Mouse (Mus musculus) liver, embryonic 13.5 days (tissue): Measurements from ENCODE around the gene Ate1. TPM values are rescaled to one million over a fixed set of nuclear protein-coding genes. Genes with fewer than 3 reads are reported as not detected.

Experiments used
- ATAC-seq: fragments of 200-750 bp; cut with Nextera tagmentation; 2 replicates; pipeline ENCODE4 v1.8.0; 2017; ENCODE audit warnings: low read depth, mild to moderate bottlenecking, moderate number of reproducible peaks, moderate library complexity
- DNase-seq: peaks from one replicate; pipeline ENCODE4 v3.0.0; 2022
- H3K27ac ChIP-seq: fragments of 300-500 bp; sonication (generic); 2 replicates; pipeline ENCODE4 v1.5.1; 2015; ENCODE audit warnings: moderate library complexity, mild to moderate bottlenecking, inconsistent platforms
- H3K27me3 ChIP-seq: fragments of 300-500 bp; sonication (generic); 2 replicates; pipeline ENCODE4 v1.6.1; 2015; ENCODE audit warnings: mild to moderate bottlenecking, inconsistent platforms
- H3K36me3 ChIP-seq: fragments of 300-500 bp; sonication (generic); 2 replicates; pipeline ENCODE4 v1.6.1; 2015; ENCODE audit warnings: mild to moderate bottlenecking, inconsistent platforms
- H3K4me1 ChIP-seq: fragments of 300-500 bp; sonication (generic); replicated peaks from 2 replicates; pipeline ENCODE4 v1.6.1; 2015; ENCODE audit warnings: inconsistent platforms
- H3K4me2 ChIP-seq: fragments of 300-500 bp; sonication (generic); 2 replicates; pipeline ENCODE4 v1.6.1; 2015; ENCODE audit warnings: inconsistent platforms, mild to moderate bottlenecking, moderate library complexity
- H3K4me3 ChIP-seq: fragments of 300-500 bp; sonication (generic); replicated peaks from 2 replicates; pipeline ENCODE4 v1.5.1; 2015; ENCODE audit warnings: mild to moderate bottlenecking, inconsistent platforms
- H3K9ac ChIP-seq: fragments of 300-500 bp; sonication (generic); 2 replicates; pipeline ENCODE4 v1.6.1; 2015; ENCODE audit warnings: mild to moderate bottlenecking, inconsistent platforms
- H3K9me3 ChIP-seq: fragments of 300-500 bp; sonication (generic); replicated peaks from 2 replicates; pipeline ENCODE4 v1.6.1; 2016; ENCODE audit warnings: inconsistent platforms
- WGBS: fragments of 180-500 bp; shearing (Covaris S2); methylation state at CpG from one replicate; pipeline ENCODE4 v1.1.7; 2015; ENCODE audit not compliant: insufficient replicate concordance; 5-methylcytosine and 5-hydroxymethylcytosine counted together
- polyA plus RNA-seq: library from polyadenylated mRNA; unstranded; fragments of >200 nt; fragmentation: Nextera tagmentation; extraction: Ambion mirVana; gene quantifications from 2 replicates; pipeline ENCODE4 v1.2.1, GENCODE M21; 2015

Gene Ate1
- polyA plus RNA-seq, result 28.2 and 35.1 TPM in 2 replicates

DNA sequence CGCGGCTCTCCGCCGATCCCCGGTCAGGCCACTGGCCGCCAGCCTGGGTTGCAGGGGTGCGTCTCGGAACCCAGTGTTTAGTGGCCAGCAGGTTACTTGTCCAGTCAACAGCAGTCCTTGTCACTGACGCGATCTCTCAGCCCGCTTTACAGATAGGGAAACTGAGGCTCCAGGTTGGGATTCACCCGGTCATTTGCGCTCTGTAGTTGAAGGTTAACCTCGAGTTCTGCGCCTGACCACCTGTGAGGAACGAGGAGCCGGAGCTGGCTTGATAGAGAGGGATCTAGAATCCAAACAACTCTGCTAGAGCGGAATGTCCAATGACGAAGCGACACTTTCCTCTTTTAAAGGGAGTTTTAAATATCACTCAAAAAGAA is at the start of gene Ate1:
Gene Ate1, minus strand, starts transcription at position 321 of the 377 bp plus-strand sequence.
- H3K27ac ChIP-seq, result peak within 1 kb of the TSS; percentile 90
- peaks cover 40% of the 10 kb centered on the region for H3K4me1 ChIP-seq
- H3K9ac ChIP-seq, result peak within 1 kb of the TSS; percentile 98
- no peaks in the 10 kb centered on the region for H3K9me3 ChIP-seq
- H3K4me2 ChIP-seq, result peak within 1 kb of the TSS; percentile 93
- 0 out of 2 replicates have a peak, but pooled peaks cover 2% of the 10 kb centered on the region for H3K36me3 ChIP-seq
- ATAC-seq (no peak), DNase-seq (no peak)
- no peaks in the 10 kb centered on the region for H3K27me3 ChIP-seq
- peak within 1 kb of the TSS; percentile 98 for H3K4me3 ChIP-seq
- WGBS, result 22% methylated on average over 20 of the region's 20 CpGs

DNA sequence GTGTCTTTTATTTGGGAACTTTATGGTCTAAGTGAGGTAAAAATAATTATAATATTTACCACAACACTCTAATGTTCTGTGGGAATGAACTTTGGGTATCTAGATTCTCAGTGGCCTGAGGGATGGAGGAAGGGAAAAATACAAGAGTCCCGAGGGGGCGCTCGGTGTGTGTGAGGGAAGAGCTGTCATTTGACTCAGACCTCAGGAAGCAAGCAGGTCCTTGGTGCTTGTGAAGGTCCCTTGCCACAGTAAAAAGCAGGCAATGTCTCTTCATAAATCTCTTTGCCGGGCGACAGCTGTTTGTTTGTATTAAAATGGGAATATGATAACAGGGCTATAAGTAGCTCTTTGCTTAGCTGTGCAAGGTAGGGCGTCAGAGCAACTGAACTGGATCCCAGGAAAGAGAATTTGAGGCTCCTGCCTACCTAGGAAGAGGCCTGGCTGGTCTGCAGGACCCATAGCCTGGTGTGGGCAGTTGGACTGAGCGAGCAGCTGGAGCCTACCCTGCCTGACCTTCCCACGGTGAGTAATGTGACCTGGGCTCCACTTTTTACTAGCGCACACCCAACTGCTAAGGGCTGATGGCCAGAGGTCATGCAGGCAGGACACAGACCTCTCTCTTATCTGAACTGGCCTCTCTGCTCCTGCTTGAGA is 48.7 kb upstream of the Ate1 start:
- no peaks in the 10 kb centered on the region for H3K9me3 ChIP-seq
- H3K27me3 ChIP-seq, result no peaks in the 10 kb centered on the region
- H3K9ac ChIP-seq, result no peak overlapping the region
- H3K4me1 ChIP-seq, result peaks cover 10% of the 10 kb centered on the region
- no peak overlapping the region for H3K27ac ChIP-seq
- ATAC-seq (peak; percentile 58), DNase-seq (no peak)
- 60% methylated on average over 9 of the region's 9 CpGs for WGBS
- H3K4me3 ChIP-seq, result no peak overlapping the region
- H3K36me3 ChIP-seq, result no peaks in the 10 kb centered on the region
- H3K4me2 ChIP-seq, result no peak overlapping the region

DNA sequence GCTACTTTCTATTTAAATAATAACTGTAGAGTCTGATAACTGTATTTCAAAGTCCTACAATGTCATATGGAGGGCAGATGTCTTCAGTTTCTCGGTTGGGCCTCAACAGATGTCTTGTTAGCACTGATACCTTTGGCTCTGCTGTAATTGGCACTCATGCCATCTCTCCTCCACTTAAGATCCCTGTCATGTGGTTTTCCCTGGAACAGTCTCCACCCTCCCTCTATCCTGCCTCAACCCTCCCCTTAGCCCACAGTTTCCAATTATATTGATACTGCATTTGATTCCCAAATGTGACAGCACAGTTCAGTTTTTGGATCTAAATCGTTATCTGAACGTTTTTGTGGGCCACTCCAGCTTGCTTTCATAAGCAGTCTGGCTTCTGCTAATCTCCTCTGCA is 44.4 kb upstream of the Ate1 start:
- H3K9me3 ChIP-seq, result no peaks in the 10 kb centered on the region
- DNase-seq, result no peak
- no peaks in the 10 kb centered on the region for H3K27me3 ChIP-seq
- H3K36me3 ChIP-seq, result no peaks in the 10 kb centered on the region
- no peak overlapping the region for H3K27ac ChIP-seq
- no peak overlapping the region for H3K4me3 ChIP-seq
- no peak overlapping the region for H3K4me2 ChIP-seq
- no peak for ATAC-seq
- H3K9ac ChIP-seq, result no peak overlapping the region
- H3K4me1 ChIP-seq, result peaks cover 37% of the 10 kb centered on the region
- WGBS, result 35% methylated on average over 3 of the region's 3 CpGs

DNA sequence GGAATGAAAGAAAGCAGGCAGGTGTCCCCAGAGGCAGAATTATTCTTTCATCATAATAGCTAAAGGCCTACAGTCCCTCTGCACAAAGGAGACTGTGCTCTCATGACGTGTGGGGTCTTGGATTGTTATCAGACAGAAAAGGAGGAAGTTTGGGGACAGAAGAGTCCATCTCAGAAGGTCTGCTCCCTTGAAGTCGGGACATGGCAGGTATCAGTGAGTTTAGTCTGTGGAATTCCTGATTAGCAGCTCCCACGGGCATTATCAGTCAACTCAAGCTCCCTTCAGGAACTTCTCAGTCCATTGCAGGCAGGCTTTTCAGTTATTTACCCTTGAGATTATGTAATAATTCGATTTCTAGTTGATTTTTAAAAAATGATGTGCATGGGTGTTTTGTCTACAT is 43.7 kb upstream of the Ate1 start:
- no peak for ATAC-seq
- Histone ChIP-seq H3K9me3 (no peaks in the 10 kb centered on the region), H3K27me3 (no peaks in the 10 kb centered on the region), H3K4me2 (no peak overlapping the region), H3K4me3 (no peak overlapping the region), H3K9ac (no peak overlapping the region), H3K36me3 (no peaks in the 10 kb centered on the region), H3K27ac (no peak overlapping the region), H3K4me1 (peaks cover 35% of the 10 kb centered on the region)
- no peak for DNase-seq
- 21% methylated on average over 4 of the region's 4 CpGs for WGBS

DNA sequence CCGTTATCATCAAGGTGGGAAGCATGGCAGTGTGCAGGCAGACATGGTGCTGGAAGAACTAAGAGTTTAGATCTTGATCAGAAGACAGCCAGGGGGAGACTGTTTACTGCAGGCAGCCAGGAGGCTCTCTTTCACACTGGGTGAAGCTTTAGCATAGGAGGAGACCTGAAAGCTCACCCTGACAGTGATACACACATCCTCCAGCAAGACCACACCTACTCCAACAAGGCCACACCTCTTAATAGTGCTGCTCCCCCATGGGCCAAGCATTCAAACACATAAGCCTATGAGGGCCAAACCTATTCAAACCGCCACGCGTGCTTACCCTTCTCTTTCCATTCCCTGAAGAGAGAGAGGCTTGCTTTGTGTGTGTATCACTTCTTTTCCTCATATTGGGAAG is 43.1 kb upstream of the Ate1 start:
- Histone ChIP-seq H3K27me3 (no peaks in the 10 kb centered on the region), H3K4me3 (no peak overlapping the region), H3K4me2 (no peak overlapping the region), H3K36me3 (no peaks in the 10 kb centered on the region), H3K27ac (no peak overlapping the region), H3K4me1 (peaks cover 33% of the 10 kb centered on the region), H3K9me3 (no peaks in the 10 kb centered on the region), H3K9ac (no peak overlapping the region)
- DNase-seq (no peak), ATAC-seq (peak; percentile 61)
- WGBS, result 82% methylated on average over 4 of the region's 4 CpGs

DNA sequence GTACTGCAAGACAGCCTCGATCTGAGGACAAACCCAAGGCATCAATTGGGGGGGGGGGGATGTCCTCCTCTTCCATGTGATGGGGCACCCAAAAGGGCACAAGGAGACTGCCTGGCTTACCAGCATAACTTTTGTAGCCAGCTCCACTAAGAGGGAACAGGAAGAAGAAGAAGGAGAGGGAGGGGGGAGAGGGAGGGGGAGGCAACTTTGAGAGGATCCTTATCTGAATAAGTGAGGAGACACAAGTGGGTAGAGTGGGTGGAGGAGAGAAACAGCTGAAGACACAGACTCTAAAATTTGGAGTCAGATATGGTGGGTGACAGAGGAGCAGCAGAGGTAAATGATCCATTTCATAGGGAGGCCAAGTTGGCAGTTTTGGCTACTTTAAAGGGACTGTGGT is 40.8 kb upstream of the Ate1 start:
- Histone ChIP-seq H3K27me3 (no peaks in the 10 kb centered on the region), H3K4me2 (no peak overlapping the region), H3K9ac (no peak overlapping the region), H3K27ac (no peak overlapping the region), H3K9me3 (no peaks in the 10 kb centered on the region), H3K4me3 (no peak overlapping the region), H3K4me1 (peaks cover 33% of the 10 kb centered on the region), H3K36me3 (no peaks in the 10 kb centered on the region)
- ATAC-seq, result peak; percentile 71
- no peak for DNase-seq
- WGBS, result 50% methylated on average over 1 of the region's 1 CpGs

DNA sequence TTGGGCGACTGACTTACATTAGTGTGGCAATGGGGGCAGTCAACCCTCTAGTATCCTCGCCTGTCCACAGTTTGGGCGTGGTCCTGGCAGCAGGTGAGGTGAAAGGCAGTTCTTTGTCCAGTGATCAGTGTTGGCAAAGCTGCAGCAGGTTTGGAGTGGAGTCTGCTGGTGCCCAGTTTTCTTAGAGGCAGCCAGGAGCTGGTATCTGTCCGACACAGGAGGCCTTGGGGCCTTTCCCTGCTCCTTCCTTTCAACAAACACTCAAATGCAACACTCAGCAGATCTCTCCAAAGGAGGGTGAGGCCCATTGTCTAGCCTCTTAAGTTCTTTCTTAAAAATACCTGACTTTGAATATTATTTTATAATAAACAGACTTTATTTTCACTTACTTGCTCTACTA is 38.4 kb upstream of the Ate1 start:
- no peak overlapping the region for H3K4me2 ChIP-seq
- H3K4me1 ChIP-seq, result peaks cover 23% of the 10 kb centered on the region
- H3K9me3 ChIP-seq, result no peaks in the 10 kb centered on the region
- no peak for DNase-seq
- 53% methylated on average over 4 of the region's 4 CpGs for WGBS
- H3K27ac ChIP-seq, result no peak overlapping the region
- no peak for ATAC-seq
- no peak overlapping the region for H3K9ac ChIP-seq
- no peaks in the 10 kb centered on the region for H3K27me3 ChIP-seq
- H3K36me3 ChIP-seq, result no peaks in the 10 kb centered on the region
- no peak overlapping the region for H3K4me3 ChIP-seq

DNA sequence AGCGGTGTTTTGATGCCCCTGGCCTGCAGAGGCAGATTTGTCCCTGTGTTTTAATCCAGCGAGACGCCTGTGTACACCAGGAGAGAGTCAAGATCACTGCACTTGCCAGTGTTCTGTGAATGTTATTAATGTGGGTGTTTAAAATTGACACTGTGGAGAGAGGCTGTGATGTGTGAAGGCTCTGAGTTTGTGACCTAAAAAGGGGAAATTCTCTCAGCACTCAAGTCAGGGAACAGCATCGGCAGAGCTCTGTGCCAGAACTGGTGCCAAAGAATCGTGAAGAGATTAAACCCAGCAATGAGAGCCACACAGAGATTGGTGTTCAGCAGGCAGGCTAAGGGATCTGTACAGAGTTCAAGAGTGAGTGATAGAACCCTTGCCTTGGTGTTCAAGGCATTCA is 35.4 kb upstream of the Ate1 start:
- Histone ChIP-seq H3K4me2 (no peak overlapping the region), H3K4me1 (peaks cover 8% of the 10 kb centered on the region), H3K9ac (no peak overlapping the region), H3K36me3 (no peaks in the 10 kb centered on the region), H3K9me3 (no peaks in the 10 kb centered on the region), H3K27me3 (peaks cover 6% of the 10 kb centered on the region; the same call in 1 of the 2 replicates), H3K27ac (no peak overlapping the region), H3K4me3 (no peak overlapping the region)
- ATAC-seq (no peak), DNase-seq (no peak)
- 73% methylated on average over 5 of the region's 5 CpGs for WGBS

DNA sequence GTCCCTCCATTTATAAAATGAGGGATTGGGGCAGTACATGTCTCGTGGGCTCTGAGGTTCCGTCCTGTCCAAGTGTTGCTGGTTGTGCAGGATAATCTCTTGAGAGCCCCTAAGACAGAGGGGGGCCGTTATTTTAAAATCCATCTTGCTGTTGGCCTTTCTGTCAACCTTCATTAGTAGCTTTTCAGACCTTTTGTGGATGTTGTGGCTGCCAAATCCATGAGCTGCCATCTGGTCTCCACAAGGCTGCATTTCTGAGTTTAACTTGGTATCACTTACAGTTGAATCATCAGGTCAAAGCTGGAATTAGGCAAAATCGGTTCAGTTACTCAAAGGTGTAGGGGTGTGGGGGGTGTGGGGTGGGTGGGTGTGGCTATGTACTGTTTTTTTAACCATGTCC is 33.2 kb upstream of the Ate1 start:
- no peak for ATAC-seq
- Histone ChIP-seq H3K36me3 (no peaks in the 10 kb centered on the region), H3K9me3 (no peaks in the 10 kb centered on the region), H3K4me1 (no peaks in the 10 kb centered on the region), H3K27ac (no peak overlapping the region), H3K27me3 (peaks cover 6% of the 10 kb centered on the region; the same call in 1 of the 2 replicates), H3K4me2 (no peak overlapping the region), H3K4me3 (no peak overlapping the region), H3K9ac (no peak overlapping the region)
- 62% methylated on average over 4 of the region's 4 CpGs for WGBS
- DNase-seq, result no peak

DNA sequence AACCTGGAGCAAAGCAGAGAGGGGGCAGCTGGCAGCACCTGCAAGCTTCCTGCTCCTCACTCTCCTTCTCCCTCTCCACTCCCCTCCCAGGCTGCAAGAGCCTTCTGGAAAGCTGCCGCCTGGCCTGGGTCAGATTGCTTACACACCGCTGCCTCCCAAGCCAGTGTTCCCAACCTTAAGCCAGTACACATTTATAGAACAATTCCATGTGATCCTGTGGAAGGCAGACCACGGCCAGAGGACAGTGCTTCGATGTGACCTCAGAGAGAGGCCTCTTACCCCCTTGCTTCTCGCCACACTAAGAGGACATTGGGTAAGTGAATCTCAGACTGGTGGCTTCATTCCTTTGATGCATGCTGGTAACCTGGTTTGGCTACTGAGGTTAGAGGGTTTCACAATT is 32.6 kb upstream of the Ate1 start:
- no peak overlapping the region for H3K9ac ChIP-seq
- WGBS, result 59% methylated on average over 5 of the region's 5 CpGs
- ATAC-seq (no peak), DNase-seq (no peak)
- H3K27me3 ChIP-seq, result peaks cover 6% of the 10 kb centered on the region; the same call in 1 of the 2 replicates
- H3K4me3 ChIP-seq, result no peak overlapping the region
- no peaks in the 10 kb centered on the region for H3K9me3 ChIP-seq
- H3K4me1 ChIP-seq, result peaks cover 2% of the 10 kb centered on the region
- no peaks in the 10 kb centered on the region for H3K36me3 ChIP-seq
- H3K4me2 ChIP-seq, result no peak overlapping the region
- no peak overlapping the region for H3K27ac ChIP-seq

DNA sequence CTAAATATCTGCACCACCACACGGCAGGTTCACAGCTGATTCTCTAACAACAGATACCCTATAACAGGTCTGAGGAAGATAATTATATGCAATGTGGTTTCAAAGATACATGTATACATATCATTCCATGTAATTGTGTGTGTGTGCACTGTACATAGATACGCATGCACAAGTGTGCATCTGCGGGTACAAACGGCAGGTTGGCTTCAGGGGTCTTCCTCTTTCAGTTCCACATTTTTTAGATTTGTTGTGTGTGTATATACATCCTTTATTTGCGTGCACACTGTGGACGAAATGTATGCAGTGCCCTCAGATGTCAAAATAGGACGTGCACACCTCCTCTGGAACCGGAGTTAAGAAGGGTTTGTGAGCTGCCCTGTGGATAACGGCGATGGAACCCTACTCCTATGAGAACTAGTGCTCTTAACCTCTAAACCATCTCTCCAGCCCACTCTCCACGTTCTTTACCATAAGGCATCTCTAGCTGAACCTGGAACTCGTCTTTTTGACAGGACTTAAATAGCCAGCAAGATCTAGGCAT is 27.5 kb upstream of the Ate1 start:
- Histone ChIP-seq H3K9me3 (no peaks in the 10 kb centered on the region), H3K4me1 (peaks cover 27% of the 10 kb centered on the region), H3K4me3 (peak overlapping the region; percentile 93), H3K36me3 (peaks cover 26% of the 10 kb centered on the region), H3K27ac (peak overlapping the region; percentile 99; the same call in 1 of the 2 replicates), H3K4me2 (peak overlapping the region; percentile 80), H3K9ac (peak overlapping the region; percentile 95; the same call in 1 of the 2 replicates), H3K27me3 (peaks cover 4% of the 10 kb centered on the region; the same call in 1 of the 2 replicates)
- DNase-seq (no peak), ATAC-seq (no peak)
- 62% methylated on average over 12 of the region's 12 CpGs for WGBS
